Mouse (Mus musculus) right cerebral cortex, postnatal 14 days (tissue): ENCODE measurements around the gene Aqp1.
A peak's percentile ranks its signal among the peaks of the same experiment; 100 is the strongest.

Experiments
- DNase-seq: peaks from one replicate; pipeline ENCODE4 v3.0.0; 2022

Gene Aqp1

DNA sequence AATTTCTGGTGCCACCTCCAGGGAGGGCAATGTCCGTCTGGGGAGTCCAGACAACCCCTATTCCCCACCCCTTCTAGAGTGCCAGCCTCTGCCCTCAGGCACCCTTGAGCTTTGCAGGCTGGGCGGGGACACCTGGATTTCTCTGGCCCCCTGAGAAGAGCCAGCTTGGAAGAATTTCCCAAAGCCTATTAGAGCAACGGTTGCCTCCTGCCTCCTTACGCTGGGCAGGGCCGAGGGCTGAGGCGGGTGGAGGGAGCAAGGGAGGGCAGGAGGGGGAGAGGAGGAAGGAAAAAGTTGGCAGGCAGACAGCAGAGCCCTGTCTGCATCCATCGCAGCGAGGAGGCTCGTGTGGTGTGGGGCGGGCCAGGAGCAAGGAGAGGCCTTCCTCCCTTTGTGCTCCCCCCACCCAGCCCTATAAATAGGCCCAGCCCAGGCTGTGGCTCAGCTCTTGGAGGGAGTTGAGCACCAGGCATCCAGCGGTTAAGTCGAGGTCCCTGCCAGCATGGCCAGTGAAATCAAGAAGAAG is at the start of gene Aqp1:
Gene Aqp1 (plus strand): TSS at position 444 of the 526 bp plus-strand sequence.
- peak; percentile 29 for DNase-seq

DNA sequence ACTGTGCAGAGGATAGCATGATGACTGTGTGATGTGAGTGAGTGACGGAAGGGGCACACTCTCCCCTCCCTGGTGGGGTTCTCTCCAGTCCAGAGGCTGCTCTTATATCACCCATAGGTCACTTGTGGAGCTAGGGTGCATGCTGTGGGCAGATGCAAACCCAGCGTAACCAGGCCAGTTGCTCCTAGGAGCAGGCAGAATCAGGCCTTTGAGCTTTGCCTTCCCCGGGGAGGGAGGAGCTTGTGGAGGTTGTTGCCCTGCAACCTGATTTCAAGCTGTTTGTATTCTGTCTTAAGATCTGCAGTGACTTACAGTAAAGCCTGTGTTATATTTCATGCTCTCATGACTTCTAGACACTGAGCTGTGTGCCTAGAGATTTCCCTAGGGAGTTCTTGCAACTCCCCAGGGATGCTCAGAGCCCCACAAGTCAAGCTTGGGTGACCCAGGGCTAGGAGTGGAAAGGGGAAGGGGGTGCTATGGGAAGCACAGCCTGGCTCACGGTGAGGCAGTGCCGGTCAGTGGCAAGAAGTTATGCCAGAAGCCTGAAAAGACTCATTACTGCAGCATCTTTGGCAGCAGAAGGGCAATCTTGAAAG is 48.1 kb upstream of the Aqp1 start:
- DNase-seq = no peak

DNA sequence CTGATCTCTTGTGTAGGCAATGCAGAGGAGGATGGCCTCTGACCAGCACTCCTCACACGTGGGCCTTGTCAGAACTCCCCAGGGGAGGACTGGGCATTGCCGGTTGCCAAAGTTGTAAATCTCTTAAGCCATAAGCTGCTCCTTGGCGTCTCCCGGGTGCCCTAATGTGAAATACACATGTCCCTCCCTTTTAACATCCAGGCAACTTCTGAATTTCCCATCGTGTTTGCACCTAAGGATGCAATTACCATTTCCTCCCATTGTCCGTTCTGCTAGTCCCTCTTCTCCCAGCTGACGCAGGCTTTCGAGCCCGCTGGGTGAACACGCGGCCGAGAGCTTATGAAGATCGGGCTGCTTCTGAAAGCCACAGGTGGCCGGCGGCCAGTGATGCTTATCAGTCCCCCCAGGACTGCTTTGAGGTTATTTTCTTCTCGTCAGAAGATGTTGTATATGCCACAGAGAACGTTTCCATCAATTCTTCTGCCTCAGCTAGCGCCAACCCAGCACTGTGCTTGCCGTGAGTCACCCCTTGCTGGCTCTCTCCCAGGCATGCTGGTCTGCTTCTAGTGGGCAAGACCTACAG is 41.6 kb upstream of the Aqp1 start:
- DNase-seq = no peak

DNA sequence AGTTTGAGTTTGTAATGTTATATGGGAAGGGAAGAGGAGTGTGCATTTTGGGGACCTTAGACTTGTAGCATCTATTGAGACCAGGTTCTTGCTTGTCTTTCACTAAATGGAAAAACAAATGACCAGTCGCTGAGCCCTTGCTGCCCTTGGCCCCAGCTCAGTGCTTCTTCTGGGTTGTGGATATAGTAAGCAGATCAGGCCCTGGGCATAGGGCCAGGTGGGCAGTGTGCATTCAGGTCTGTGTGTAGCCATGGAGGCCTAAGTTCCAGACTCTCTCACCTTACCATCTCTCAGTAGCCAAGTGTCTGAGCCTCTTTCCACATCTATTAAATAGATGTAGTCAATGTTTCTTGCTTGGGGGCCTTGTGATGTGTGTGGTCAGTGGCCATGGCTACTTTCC is 40.9 kb upstream of the Aqp1 start:
- DNase-seq = no peak

DNA sequence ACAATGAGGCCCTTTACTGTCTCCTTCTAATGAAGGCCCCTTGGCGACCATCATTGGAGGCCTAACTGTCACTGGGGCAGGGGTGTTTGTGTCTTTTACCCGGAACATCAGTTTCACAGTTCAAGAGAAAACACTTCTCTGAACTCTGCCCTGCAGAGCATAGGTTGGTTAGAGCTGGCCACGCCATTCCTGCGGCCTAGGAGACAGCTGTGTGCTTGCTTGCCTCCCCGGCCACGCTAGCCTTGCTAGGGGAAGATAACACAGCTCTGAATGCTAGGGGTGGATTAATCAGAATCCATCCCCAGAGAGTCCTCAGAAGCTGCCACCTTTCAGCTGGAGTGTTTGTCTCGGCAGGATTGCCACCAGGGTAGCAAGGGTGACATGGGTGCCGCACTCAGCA is 36.8 kb upstream of the Aqp1 start:
- DNase-seq = no peak

DNA sequence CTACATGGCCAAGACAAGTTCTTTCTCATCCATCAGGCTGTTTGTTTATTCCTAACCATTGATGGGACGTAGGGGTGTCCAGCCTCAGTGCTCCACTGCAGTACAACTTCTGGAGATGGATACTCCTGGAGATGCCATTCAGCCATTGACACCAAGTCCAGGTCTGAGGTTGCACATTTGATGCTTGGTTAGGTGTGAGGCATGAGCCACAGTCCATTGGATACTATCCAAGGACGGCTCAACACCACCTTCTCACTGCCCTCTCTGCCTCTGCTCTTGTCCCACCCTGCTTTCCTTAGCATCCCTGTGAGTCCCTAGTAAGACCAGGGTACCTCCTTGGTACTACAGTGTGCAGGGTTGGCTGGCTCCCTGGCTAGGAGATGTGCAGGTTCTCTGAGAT is 36.3 kb upstream of the Aqp1 start:
- DNase-seq = no peak

DNA sequence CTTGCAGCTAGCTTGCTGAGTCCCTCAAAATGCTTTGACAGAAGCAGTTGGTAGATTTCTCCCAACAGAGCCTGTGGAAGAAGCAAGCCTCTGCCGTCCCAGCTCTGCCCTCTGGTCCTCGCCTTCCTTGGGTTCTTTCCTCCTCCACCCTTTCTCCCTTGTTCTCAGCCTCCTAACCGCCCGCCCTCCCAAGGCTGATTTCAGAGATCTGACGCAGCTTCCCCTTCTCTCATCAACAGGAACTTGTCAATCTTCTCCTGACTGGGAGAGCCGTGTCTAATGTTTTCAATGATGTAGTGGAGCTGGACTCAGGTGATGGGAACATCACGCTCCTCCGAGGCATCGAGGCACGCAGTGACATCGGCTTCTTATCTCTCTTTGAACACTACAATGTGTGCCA is 35.5 kb upstream of the Aqp1 start:
- no peak for DNase-seq

DNA sequence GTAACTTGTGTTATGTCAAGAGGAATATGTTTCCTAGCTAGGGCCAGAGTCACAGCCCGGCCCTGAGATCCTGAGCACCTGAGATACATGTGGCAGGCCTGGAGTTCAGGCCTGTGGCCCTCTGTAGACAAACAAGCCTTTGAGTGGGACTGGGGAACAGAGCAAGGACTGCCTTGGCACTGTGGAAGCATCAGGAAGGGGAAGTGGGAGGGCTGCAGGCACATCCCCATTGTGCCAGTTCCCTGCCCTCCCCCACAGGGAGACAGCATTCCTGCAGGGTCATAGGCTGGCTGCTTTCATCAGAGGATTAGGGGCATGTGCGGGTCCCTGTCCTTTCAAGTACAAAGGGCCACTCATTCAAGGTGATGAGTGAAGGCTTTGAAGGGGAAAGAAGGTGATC is 26.1 kb upstream of the Aqp1 start:
- no peak for DNase-seq

DNA sequence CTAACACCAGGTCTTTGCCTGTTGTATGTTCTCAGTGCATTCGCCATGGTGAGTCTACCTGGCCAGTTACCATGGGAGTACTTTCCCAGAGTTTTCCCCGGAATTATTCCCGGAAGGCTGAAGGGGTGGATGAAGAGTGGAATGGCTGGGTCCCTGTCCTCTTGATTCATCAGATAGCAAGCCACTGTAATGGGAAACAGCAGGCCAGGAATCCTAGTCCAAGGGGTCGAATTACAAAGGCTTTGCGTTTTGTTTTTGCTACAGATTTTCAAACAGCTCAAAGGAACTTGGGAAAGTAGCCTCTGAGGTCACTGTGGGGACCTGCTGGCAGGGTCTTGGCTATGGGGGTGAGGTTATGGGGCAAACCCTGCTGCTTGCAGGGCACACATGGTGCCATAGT is 24.3 kb upstream of the Aqp1 start:
- DNase-seq = no peak

DNA sequence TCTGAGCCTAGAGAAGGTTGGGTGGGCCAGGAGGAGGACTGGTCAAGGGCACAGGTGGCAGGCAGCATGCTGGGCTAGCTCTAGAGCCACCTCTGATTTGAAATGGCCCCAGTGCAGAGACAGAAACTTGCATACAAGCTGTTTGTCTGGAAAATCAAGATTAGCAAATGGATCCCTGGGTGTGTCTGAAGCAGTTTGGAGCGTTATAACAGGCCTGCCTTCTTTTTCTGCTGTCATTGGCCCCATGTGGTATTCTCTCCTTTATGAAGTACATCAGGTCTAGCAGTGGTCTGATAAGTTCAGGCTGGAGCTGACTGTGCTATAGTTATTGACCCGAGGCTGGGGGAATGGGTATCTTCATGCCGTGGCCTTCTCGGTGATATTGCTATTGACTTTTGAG is 22.3 kb upstream of the Aqp1 start:
- DNase-seq = no peak

DNA sequence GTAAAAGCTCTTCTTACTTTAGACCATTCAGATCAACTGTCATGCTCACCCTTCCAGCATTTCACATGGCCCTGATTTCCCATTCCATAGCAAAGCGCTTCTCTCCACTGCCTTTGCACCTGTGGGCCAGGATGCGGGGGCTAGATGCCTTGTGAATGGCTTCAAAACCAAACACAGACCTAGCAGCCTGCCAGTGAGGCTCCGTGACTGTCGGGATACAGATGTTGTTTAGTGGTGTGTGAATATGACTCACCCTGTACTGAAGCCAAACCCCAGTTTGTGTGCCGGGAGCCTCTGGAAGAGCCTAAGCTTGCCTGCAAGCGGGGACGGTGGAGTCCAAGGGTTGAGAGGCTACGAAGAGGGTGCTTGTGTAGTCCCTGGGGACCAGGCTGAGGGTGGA is 21.6 kb upstream of the Aqp1 start:
- DNase-seq = peak; percentile 26

DNA sequence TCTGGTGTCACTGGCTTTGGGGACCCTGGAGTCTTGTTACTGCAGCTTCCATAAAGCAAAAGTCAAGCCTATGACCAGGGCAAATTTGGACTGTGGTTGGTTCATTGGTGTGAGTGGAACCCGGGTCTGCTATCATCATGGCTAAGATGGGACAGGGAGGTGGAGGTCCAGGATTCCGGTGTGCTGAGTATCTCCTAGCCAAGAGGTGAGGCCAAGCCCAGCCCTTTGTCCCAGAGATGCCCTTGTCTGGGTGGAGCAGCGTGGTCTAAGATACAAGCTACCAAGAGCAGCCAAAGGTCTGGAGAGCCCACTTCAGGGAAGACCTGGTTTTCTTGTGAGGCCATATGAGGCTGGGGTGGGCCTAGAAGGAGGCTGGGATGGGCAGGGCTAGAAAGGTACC is 17.6 kb upstream of the Aqp1 start:
- no peak for DNase-seq

DNA sequence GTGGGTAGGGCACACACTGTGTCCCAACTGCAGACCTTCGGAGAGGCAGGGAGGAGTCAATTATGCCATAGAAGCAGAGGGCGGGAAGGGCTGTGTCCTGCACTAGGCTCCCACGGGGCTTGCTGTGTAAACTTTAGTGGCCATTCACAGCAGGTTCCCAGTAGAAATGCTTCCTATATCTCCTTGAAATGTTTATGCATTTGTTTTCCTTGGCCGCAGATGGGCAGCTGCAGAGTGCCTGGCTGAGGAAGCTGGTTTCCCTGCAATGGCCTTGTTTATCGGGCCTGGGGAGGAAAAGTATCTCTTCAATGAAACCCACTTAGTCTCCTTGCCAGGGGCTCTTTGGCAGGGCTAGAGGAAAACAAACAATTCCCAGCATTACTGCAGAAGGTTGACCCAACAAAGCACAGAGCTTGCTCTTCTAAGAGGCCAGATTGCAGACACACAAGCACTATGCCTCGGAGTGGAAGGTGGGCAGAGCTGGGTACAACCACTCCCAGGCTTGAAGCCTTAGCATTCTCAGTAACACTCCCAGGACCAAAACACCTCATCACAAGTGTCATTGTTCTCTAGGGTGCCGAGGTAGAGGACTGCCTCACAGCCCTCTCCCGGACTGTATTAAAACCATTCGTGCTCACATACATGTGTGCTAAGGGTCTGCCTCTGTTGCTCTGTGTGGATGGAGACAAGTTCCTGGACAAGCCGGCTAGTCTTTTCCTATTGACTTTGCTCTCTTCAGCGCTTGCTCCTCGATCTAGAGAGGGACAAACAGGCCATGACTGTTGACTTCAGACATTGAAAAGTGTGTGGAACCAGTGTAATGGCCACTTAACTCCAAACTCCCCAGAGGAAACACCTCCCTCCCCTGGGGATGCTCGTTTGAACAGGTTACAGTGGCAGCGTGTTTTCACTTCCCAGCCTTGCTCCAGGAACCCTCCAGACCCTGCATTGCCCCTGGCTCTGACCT is 16.4 kb upstream of the Aqp1 start:
- DNase-seq = no peak

DNA sequence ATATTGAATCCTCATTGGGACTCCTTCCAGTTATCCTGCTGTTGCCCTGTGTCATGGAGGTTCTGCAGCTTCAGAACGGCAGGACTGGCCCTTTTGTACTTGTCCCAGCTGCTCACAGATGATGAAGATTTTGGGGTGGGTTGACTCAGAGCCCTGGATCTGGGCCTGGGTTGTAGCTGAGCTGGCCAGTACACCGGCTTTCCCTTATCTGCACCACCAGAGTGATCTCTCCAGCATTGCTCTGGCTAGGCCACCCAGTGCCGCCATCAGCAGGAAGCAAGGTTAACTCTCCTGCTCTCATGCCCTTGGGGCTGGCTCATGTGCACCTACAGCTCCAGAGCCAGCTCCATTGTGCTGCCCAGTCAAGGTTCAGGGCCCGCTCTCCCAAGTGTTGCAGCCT is 15.3 kb upstream of the Aqp1 start:
- DNase-seq = no peak

DNA sequence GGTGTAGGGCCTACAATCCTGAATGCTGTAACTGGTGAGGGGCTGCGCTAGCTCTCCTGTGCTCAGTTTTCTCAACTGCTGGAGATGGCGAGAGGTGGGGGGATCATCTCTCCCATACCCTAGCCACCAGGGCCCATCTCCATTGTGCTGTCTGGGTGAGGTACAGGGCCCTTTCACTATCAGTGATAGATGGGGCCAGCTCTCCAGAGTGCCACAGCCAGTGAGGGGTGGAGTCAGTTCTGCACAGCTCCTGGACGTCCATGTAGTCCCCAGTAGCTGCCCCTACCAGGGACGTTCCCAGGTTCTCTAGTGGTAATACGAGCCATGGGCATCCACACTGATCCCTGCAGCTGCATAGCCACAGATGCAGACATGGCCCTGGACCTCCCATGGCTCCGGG is 14.7 kb upstream of the Aqp1 start:
- DNase-seq = no peak

DNA sequence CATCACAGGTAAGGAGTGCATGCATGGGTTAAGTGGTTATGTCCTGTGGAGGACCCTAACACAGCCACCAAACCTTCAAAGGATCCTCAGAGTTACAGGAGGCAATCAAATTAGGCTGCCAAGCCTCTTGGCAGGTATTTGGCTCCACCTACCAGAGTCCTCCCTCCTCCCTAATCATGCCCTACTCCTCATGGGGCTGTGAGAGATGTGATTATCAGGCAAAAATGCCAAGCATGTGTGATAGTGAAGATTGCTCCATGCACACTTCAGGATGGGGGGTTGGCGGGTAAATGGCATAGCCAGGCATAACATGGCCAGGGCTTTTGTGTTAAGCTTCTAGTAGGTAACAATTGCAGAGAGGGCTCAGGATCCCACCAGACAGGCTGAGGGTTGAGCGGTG is 13.3 kb upstream of the Aqp1 start:
- DNase-seq = no peak

DNA sequence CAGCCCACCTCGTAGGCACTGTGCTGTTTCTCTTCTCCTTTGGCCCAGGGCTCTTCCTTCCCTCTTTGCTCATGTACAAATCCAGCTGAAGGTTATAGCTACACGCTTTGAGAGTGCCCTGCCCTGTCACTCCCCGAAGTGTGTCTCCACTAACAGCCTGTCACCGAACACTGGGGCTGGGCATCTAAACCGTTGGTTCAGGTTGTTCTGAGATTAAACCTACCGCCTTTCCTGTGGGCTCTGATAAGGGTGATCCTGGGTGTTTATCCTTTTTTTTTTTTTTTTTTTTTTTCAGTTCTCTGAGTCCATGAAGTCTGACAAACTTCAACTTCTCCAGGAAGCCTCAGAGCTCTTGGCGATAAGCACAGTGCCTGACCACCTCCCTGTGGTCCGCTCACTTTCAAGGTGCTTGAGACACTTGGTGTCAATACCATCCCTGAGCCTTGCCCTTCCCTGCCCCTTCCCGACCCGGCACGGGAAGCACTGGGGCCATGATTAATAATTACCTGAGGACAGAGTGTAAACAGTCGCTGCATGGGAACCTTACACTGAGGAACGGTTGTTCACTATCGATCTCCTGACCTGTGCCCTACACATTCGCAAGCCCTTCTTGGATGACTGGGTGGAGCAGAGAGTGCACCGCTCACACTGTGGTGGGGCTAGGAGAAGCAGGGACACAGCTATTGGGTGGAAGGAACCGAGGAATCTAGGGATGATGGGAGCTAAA is 12.2 kb upstream of the Aqp1 start:
- no peak for DNase-seq

DNA sequence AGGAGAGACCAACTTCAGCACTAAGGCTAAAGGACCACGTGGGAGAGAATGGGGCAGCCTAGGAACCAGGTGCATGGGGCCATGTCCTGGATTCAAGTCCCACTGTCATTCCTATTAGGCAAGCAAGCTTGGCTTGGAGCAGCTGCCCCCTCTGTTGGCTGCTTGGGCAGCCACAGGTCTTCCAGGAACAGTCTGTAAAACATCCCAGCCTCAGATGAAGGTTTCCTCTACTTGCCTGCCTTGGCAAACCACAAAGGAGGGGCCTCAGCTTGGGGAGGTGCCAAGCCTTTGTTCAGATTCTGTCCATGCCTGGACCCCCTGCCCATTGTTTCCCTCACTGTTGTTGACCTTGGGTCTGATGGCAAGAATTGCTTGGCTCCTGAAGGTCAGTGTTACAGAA is 11.4 kb upstream of the Aqp1 start:
- no peak for DNase-seq

DNA sequence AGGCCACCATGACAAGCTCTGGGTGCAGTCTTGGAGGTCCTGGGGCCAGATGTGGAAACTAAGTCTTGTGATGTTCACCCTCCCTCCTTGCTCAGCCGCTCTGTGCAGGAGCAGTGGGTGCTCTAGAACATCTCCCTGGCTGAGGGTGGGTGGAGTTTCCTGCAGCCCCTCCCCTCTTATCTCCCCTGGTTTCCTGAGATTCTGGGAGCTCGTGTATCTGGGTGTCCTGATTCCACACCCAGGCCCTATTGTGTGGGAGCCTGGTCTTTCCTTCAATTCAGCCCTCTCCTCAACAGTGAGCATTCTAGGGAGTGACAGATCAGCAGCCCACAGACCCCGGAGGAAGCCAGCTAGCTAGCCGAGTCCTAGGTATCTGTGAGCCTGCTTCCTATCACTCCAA is 9.9 kb upstream of the Aqp1 start:
- DNase-seq = no peak

DNA sequence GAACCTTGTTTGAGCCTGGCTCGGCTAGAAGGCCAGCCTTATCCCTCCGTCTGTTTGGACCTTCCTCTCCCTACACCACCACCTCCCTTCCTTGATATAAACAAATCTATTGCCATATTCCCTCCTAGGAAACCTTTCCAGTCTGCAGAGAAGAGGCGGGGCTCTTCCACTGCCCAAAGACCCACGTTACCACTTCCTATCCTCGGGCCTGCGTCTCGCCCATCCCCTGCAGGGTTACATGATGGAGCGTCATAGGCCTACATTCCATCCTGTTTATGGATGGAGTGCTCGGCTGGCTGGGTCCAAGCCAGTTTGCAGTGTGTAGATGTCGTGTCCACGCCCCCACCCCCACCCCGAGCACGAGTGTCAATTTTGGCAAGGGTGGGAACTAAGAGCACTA is 8.9 kb upstream of the Aqp1 start:
- no peak for DNase-seq

DNA sequence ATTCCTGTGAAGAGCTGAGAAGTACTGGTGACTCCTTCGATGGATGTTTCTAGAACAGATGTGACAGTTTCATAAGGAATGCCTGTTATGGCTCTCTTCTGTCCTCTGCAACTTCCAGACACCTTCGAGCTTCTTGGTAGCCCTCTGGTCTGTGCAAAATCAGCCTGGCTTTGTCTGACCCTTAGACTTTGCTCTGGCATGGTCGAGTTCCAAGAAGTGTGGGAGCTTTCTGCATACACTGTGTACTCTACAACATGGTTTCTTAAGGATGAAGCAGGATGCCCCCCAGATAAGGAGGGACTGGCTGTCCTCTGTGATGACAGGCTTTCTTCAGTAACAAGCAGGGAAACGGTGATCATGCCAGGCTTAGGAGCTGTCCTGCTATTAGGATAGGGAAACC is 8.1 kb upstream of the Aqp1 start:
- no peak for DNase-seq

DNA sequence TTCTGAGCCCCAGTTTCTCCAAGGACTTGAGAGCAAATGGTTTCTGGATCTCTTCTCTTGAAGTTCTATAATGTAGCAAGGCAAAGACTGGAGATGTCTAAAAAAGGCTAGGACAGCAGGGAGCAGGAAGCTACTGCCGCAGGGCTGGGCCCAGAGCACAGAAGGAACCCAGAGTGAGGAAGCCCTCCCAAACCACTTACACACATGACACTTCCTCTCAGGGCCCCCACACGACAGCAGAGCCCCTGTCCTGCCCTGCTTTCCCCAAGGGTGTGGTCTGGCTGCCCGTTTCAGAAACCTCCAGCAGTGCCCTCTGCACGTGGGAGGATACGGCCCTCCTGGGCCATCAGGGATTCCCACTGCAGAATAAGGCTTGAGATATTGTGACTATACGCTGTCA is 4.9 kb upstream of the Aqp1 start:
- no peak for DNase-seq

DNA sequence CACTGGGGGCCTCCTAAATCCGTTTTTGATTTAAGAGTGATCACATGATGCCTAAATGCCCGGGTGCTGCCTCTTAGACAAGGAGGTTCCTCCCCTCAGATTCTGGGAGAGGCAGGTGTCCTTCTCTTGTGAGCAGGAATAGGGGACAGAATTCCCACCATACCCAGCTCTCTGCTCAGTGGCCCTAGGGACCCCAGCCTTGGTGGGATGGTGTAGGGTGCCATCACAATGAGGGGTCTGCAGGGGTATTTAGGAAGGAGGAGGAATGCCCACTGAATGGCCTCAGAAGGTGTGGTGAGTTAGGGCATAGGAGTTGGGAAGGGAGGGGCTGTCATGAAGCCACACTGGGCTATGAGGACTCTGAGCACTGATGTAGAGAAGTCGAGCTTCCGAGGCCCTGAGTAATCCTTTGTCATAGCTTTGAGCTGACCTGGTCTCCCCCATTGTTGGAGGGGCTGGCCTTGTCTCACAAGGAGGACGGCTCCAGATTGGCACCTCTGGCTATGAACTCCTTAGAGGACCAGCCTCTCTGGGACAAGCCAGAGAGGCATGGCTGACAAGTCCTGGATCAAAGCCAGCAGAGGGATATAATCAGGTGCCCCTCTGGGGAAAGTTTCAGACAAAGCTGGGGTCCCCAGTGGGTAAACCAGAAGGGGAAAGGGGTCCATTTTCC is 4.0 kb upstream of the Aqp1 start:
- no peak for DNase-seq
